Mouse (Mus musculus) hindbrain, embryonic 13.5 days (tissue): Measurements from ENCODE around the gene Brd9. TPM values are rescaled to one million over a fixed set of nuclear protein-coding genes. Genes with fewer than 3 reads are reported as not detected.
A peak's percentile ranks its signal among the peaks of the same experiment; 100 is the strongest.
"Not testable (repeated sequence)": the region's sequence is repeated elsewhere in the genome, so short reads cannot be mapped to it uniquely, and the experiment has no call there.

Experiments used
- ATAC-seq: fragments of 200-750 bp; cut with Nextera tagmentation; 2 replicates; pipeline ENCODE4 v1.8.0; 2017; ENCODE audit warnings: moderate TSS enrichment; ENCODE audit not compliant: low FRiP score
- H3K27ac ChIP-seq: fragments of 300-500 bp; sonication (generic); 2 replicates; pipeline ENCODE4 v1.5.1; 2015; ENCODE audit warnings: inconsistent platforms, mild to moderate bottlenecking, moderate library complexity
- H3K27me3 ChIP-seq: fragments of 300-500 bp; sonication (generic); 2 replicates; pipeline ENCODE4 v1.6.1; 2015; ENCODE audit warnings: mild to moderate bottlenecking, inconsistent platforms
- H3K36me3 ChIP-seq: fragments of 300-500 bp; sonication (generic); 2 replicates; pipeline ENCODE4 v1.6.1; 2015; ENCODE audit warnings: mild to moderate bottlenecking, inconsistent platforms
- H3K4me1 ChIP-seq: fragments of 300-500 bp; sonication (generic); replicated peaks from 2 replicates; pipeline ENCODE4 v1.6.1; 2015; ENCODE audit warnings: inconsistent platforms
- H3K4me2 ChIP-seq: fragments of 300-500 bp; sonication (generic); 2 replicates; pipeline ENCODE4 v1.6.1; 2015; ENCODE audit warnings: inconsistent platforms, mild to moderate bottlenecking, moderate library complexity
- H3K4me3 ChIP-seq: fragments of 300-500 bp; sonication (generic); 2 replicates; pipeline ENCODE4 v1.5.1; 2015; ENCODE audit warnings: mild to moderate bottlenecking, inconsistent platforms
- H3K9ac ChIP-seq: fragments of 300-500 bp; sonication (generic); 2 replicates; pipeline ENCODE4 v1.6.1; 2015; ENCODE audit warnings: mild to moderate bottlenecking, inconsistent platforms
- H3K9me3 ChIP-seq: fragments of 300-500 bp; sonication (generic); 2 replicates; pipeline ENCODE4 v1.6.1; 2016; ENCODE audit warnings: inconsistent platforms
- WGBS: fragments of 180-500 bp; shearing (Covaris S2); methylation state at CpG from one replicate; pipeline ENCODE4 v1.1.7; 2015; 5-methylcytosine and 5-hydroxymethylcytosine counted together
- microRNA-seq: library from miRNA; unstranded; fragments of <30 nt; microRNA quantifications from one replicate; pipeline ENCODE4, GENCODE M21; 2016
- polyA plus RNA-seq: library from polyadenylated mRNA; unstranded; fragments of >200 nt; fragmentation: Nextera tagmentation; extraction: Ambion mirVana; gene quantifications from 2 replicates; pipeline ENCODE4 v1.2.1, GENCODE M21; 2015

Gene Brd9
- polyA plus RNA-seq, 1 experiment from 2014 or later, result 98.9 TPM

DNA sequence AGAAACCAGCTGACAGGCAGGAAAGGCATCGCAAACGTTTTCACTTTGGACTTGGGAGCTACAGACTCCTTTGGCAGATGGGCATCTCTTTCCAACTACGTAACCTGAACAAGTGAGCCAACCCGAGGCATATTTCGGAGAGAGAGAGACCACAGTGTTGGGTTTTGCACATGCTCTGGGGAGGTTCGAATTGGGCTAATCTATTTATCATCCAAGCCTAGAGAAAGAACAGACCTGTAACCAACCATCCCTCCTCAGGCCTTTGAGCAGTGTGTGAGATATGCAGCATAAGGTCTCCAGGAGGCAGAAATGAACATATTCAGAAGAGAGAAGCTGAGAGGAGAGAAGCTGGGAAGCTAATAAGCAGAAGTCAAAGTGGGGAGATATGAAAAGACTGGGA, 63.4 kb downstream of the Brd9 start:
- H3K36me3 ChIP-seq, result no peaks in the 10 kb centered on the region
- H3K9ac ChIP-seq, result no peak overlapping the region
- H3K4me3 ChIP-seq, result no peak overlapping the region
- no peak overlapping the region for H3K4me2 ChIP-seq
- H3K4me1 ChIP-seq, result no peaks in the 10 kb centered on the region
- peaks cover 10% of the 10 kb centered on the region for H3K27me3 ChIP-seq
- WGBS, result 82% methylated on average over 6 of the region's 6 CpGs
- ATAC-seq, result no peak
- no peaks in the 10 kb centered on the region for H3K9me3 ChIP-seq
- H3K27ac ChIP-seq, result no peak overlapping the region

DNA sequence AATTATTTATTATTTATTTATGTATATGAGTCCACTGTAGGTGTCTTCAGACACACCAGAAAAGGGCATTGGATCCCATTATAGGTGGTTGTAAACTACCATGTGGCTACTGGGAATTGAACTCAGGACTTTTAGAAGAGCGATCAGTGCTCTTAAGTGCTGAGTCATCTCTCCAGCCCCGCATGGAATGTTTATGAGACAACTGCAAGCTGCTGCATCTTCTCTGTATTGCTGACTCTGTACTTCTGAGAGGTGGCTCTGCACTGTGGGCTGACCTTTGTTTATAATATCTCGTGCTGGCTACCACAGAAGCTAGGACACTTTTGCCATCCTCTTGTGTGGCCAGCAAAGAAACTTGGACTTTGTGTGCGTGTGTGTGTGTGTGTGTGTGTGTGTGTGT, 63.9 kb downstream of the Brd9 start:
- Histone ChIP-seq H3K4me2 (no peak overlapping the region), H3K27me3 (peaks cover 11% of the 10 kb centered on the region), H3K4me3 (no peak overlapping the region), H3K9me3 (no peaks in the 10 kb centered on the region), H3K36me3 (no peaks in the 10 kb centered on the region), H3K4me1 (no peaks in the 10 kb centered on the region), H3K27ac (no peak overlapping the region), H3K9ac (no peak overlapping the region)
- WGBS, result 79% methylated on average over 4 of the region's 4 CpGs
- ATAC-seq, result no peak

DNA sequence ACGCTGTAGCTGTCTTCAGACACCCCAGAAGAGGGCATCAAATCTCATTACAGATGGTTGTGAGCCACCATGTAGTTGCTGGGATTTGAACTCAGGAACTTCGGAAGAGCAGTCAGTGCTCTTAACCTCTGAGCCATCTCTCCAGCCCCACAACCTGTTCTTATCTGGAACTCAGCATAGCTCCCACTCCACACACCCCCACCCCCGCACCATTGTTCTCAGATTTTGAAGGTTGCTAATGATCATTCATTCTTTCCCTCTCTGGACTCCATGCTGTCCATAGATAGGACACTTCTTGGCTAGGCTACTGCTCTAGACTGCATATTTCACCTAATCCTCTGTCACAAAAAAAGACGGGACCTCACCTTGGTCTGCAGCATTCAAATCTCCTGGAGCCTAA, 69.3 kb downstream of the Brd9 start:
- Histone ChIP-seq H3K4me1 (peaks cover 14% of the 10 kb centered on the region), H3K27me3 (peaks cover 41% of the 10 kb centered on the region)
- 92% methylated on average over 4 of the region's 4 CpGs for WGBS
- not testable (repeated sequence) for H3K36me3 ChIP-seq, H3K4me2 ChIP-seq, H3K9ac ChIP-seq, H3K4me3 ChIP-seq, H3K27ac ChIP-seq, H3K9me3 ChIP-seq, ATAC-seq

DNA sequence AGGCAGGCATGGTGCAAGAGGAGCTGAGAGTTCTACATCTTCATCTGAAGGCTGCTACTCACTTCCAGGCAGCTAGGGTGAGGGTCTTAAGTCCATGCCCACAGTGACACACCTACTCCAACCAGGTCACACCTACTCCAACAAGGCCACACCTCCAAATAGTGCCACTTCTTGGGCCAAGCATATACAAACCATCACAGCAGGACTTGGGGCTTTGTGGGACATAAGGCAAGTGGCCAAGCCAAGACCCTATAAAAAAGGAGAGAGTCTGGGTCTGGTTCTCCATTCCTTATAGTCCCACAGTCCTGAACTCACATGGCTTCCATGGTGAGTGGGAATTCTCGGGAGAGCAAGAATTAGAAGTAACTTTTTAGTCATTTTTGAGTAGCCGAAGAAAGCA, 70.6 kb downstream of the Brd9 start:
- not testable (repeated sequence) for H3K4me3 ChIP-seq, H3K27ac ChIP-seq, ATAC-seq, H3K36me3 ChIP-seq, H3K9ac ChIP-seq, H3K9me3 ChIP-seq
- peaks cover 14% of the 10 kb centered on the region for H3K4me1 ChIP-seq
- H3K4me2 ChIP-seq, result peak overlapping the region; percentile 97; the same call in 1 of the 2 replicates
- peaks cover 49% of the 10 kb centered on the region for H3K27me3 ChIP-seq
- WGBS, result 86% methylated on average over 2 of the region's 2 CpGs

DNA sequence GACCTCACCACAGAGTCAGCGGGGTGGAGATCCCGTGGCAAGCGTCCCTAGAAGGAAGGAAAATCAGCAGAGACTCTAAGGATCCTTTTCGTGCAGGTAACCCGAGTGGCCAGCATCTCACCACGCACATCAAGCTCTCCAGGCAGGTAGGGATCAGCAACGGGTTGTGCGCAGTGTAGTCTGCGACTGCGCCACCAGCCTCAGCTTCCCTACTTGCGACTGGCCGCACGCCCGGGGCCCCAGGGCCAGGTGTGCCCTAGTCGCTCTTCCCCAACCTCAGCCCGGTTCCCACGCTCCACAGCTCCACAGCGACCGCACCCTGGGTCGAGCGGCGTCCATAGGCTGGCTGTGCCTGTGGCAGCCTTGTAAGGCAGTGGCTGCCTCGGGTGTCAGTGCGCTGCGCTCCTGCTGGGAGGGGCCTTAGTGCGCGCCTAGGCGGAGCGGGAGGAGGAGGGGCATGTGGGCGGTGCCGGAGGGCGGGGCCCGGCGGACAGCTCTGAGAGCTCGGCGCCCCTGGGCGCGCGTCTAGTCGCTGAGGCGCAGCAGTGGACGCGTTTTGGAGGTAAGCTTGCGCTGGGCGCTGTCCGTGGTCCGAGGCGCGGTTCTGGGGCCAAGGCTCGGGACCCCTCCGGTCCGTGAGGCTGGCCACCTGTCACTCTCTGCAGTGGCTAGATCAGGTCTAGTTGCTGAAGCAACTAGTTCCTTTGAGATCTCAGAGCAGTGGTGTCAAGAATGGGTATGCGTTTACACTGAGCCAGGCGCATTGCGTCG, 71.5 kb downstream of the Brd9 start, which contains the start of gene Tppp:
TSS of gene Tppp (plus strand) at position 460 of the 771 bp plus-strand sequence.
- 1% methylated on average over 56 of the region's 56 CpGs for WGBS
- Histone ChIP-seq H3K4me2 (peak within 1 kb of the TSS; percentile 97), H3K36me3 (no peaks in the 10 kb centered on the region), H3K4me3 (peak within 1 kb of the TSS; percentile 66), H3K27ac (peak within 1 kb of the TSS; percentile 87), H3K9me3 (no peaks in the 10 kb centered on the region), H3K27me3 (peaks cover 49% of the 10 kb centered on the region), H3K9ac (peak within 1 kb of the TSS; percentile 84), H3K4me1 (peaks cover 14% of the 10 kb centered on the region)
- ATAC-seq, result peak; percentile 93

DNA sequence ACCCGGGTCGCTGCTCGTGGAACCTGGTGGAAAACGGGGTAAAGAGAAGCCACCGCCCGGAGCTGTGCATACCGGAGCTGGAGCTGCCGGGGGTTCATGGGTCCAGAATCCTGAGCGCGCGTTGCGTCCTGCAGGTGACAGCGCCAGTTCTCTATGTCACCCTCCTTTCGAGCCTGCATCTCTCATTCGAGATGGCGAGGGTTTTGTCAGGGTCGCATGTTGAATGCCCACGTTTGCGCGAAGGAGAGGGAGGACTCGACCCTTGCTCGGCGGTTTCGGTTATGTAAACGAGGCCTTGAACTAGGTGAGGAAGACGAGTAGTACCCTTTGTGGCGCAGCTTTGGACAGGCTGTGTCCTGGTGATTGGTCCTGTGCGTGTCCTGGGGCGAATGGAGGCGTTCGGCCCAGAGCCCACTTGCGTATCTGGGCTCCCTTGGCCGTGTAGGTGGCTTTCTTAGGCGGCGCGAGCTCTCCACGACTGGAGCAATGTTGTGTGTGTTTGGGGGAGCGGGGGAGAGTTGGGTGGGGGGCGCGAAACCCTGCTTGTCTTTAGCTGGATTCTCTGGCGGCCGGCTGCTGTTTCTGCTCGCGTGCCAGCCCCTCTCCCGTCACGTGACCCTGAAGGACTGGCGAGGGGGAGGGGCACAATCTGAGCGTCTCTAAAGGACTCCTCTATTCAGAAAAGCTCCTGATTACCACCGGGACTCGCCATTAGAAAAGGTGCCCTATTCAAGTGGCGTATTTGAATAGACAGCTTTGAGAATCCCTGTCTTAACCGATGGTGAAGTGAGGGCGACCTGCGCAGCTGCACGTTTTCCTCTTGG, 72.4 kb downstream of the Brd9 start:
- ATAC-seq, result peak; percentile 76
- Histone ChIP-seq H3K27me3 (peaks cover 49% of the 10 kb centered on the region), H3K9ac (peak overlapping the region; percentile 84), H3K9me3 (no peaks in the 10 kb centered on the region), H3K36me3 (no peaks in the 10 kb centered on the region), H3K27ac (peak overlapping the region; percentile 87), H3K4me3 (peak overlapping the region; percentile 66), H3K4me1 (peaks cover 20% of the 10 kb centered on the region), H3K4me2 (peak overlapping the region; percentile 97)
- under 1% methylated on average over 55 of the region's 55 CpGs for WGBS

Small RNA genes lying within 50 kb of the gene (microRNA-seq; reads per million reads assigned to microRNA genes)
- not detected for gene Gm25197

Other genes with a start within 250 kb of the Brd9 start
- 0.18 and 0.29 TPM in 2 replicates for gene Slc6a19, start 232.9 kb upstream of the Brd9 start, polyA plus RNA-seq
- gene Slc12a7, start 204.7 kb upstream of the Brd9 start, polyA plus RNA-seq, result 14.3 and 14.9 TPM in 2 replicates
- 9.5 and 9.7 TPM in 2 replicates for gene Nkd2, start 90.2 kb upstream of the Brd9 start, polyA plus RNA-seq
- gene Trip13, start within 50 bp of the Brd9 start, polyA plus RNA-seq, result 14.0 and 15.2 TPM in 2 replicates
- gene Zdhhc11, start 26.0 kb downstream of the Brd9 start, polyA plus RNA-seq, result not detected in 2 replicates
- gene Tppp, start 71.6 kb downstream of the Brd9 start, polyA plus RNA-seq, result 7.3 and 8.2 TPM in 2 replicates
- gene Cep72, start 124.5 kb downstream of the Brd9 start, polyA plus RNA-seq, result 10.0 and 12.0 TPM in 2 replicates
- 0.04 TPM in 2 replicates for gene Slc9a3, start 183.6 kb downstream of the Brd9 start, polyA plus RNA-seq